Mouse (Mus musculus): ENCODE measurements around the gene Pea15a.

Gene Pea15a

GRCm38 (mm10) chr1:172204814-172205740 lies 1.5 kb downstream of the Pea15a start:
- DNase-seq (ENCODE audit: low spot score) = no peak

GRCm38 (mm10) chr1:172204033-172204813 lies 2.4 kb downstream of the Pea15a start:
- no peak for DNase-seq (ENCODE audit: low spot score)

GRCm38 (mm10) chr1:172203566-172203965 lies 3.0 kb downstream of the Pea15a start:
- no peak for DNase-seq (ENCODE audit: low spot score)

- DNase-seq (ENCODE audit: low spot score) = no peak
Observed at GRCm38 (mm10) chr1:172202894-172203522, 3.6 kb downstream of the Pea15a start.

GRCm38 (mm10) chr1:172201967-172202880 lies 4.4 kb downstream of the Pea15a start:
- no peak for DNase-seq (ENCODE audit: low spot score)

- no peak for DNase-seq (ENCODE audit: low spot score)
Observed at GRCm38 (mm10) chr1:172200871-172201447, 5.6 kb downstream of the Pea15a start.

- no peak for DNase-seq (ENCODE audit: low spot score)
Observed at GRCm38 (mm10) chr1:172200161-172200560, 6.4 kb downstream of the Pea15a start.

GRCm38 (mm10) chr1:172198996-172199395 lies 7.6 kb downstream of the Pea15a start:
- no peak for DNase-seq (ENCODE audit: low spot score)

- no peak for DNase-seq (ENCODE audit: low spot score)
Observed at GRCm38 (mm10) chr1:172198316-172198715, 8.3 kb downstream of the Pea15a start.

- no peak for DNase-seq (ENCODE audit: low spot score)
Observed at GRCm38 (mm10) chr1:172197851-172198250, 8.8 kb downstream of the Pea15a start.

- no peak for DNase-seq (ENCODE audit: low spot score)
Observed at GRCm38 (mm10) chr1:172197146-172197545, 9.5 kb downstream of the Pea15a start.

GRCm38 (mm10) chr1:172194435-172194834 lies 12.2 kb downstream of the Pea15a start:
- no peak for DNase-seq (ENCODE audit: low spot score)

GRCm38 (mm10) chr1:172192217-172192616 lies 14.4 kb downstream of the Pea15a start:
- DNase-seq (ENCODE audit: low spot score) = no peak

GRCm38 (mm10) chr1:172191578-172191977 lies 15.0 kb downstream of the Pea15a start:
- DNase-seq (ENCODE audit: low spot score) = no peak

GRCm38 (mm10) chr1:172188891-172189290 lies 17.7 kb downstream of the Pea15a start:
- DNase-seq (ENCODE audit: low spot score) = no peak

GRCm38 (mm10) chr1:172186401-172187289 lies 20.0 kb downstream of the Pea15a start:
- DNase-seq (ENCODE audit: low spot score) = no peak

- no peak for DNase-seq (ENCODE audit: low spot score)
Observed at GRCm38 (mm10) chr1:172183915-172184314, 22.7 kb downstream of the Pea15a start.

GRCm38 (mm10) chr1:172183056-172183455 lies 23.5 kb downstream of the Pea15a start:
- no peak for DNase-seq (ENCODE audit: low spot score)

GRCm38 (mm10) chr1:172181777-172182176 lies 24.8 kb downstream of the Pea15a start:
- no peak for DNase-seq (ENCODE audit: low spot score)

- no peak for DNase-seq (ENCODE audit: low spot score)
Observed at GRCm38 (mm10) chr1:172180881-172181280, 25.7 kb downstream of the Pea15a start.

Measured in ovary, postnatal 10 days (tissue).